Mouse (Mus musculus): ENCODE results near the gene Map3k1. TPM values are rescaled to one million over a fixed set of nuclear protein-coding genes. Genes with fewer than 3 reads are reported as not detected.

Gene Map3k1
- total RNA-seq, 2 experiments from 2014 or later: 8.8 to 11.1 TPM

GRCm38 (mm10) chr13:111786584-111786983, 22.2 kb downstream of the Map3k1 start:
- H3K27ac ChIP-seq: no peak overlapping the region
- intact Hi-C loops (cut with DNase I): loop anchor here (5.0 to 10.0 kb wide), 2 partner anchors 411 to 718 kb away; no protein-coding TSS in a partner anchor
- TF ChIP-seq CTCF (IDR thresholded peaks at IDR 0.05): no peak
- H3K4me3 ChIP-seq: no peak overlapping the region
- no peak for DNase-seq (ENCODE audit: extremely low spot score in 1 of 2, low spot score in 2 of 2)

- Histone ChIP-seq H3K27ac (no peak overlapping the region), H3K4me3 (no peak overlapping the region)
- intact Hi-C loops (cut with DNase I): loop anchor here (10.0 kb wide), 1 partner anchor 721 kb away; no protein-coding TSS in a partner anchor
- no peak for TF ChIP-seq CTCF (IDR thresholded peaks at IDR 0.05)
- DNase-seq (ENCODE audit: extremely low spot score in 1 of 2, low spot score in 2 of 2): no peak
These were observed 25.3 kb downstream of the Map3k1 start for GRCm38 (mm10) chr13:111783451-111783850.

- no peak for DNase-seq (ENCODE audit: extremely low spot score in 1 of 2, low spot score in 2 of 2)
- intact Hi-C loops (cut with DNase I): no loop called here
These were observed 29.3 kb downstream of the Map3k1 start for GRCm38 (mm10) chr13:111779471-111779870.

GRCm38 (mm10) chr13:111778606-111779005, 30.2 kb downstream of the Map3k1 start:
- Histone ChIP-seq H3K27ac (no peak overlapping the region), H3K4me3 (no peak overlapping the region)
- intact Hi-C loops (cut with DNase I): no loop called here
- DNase-seq (ENCODE audit: extremely low spot score in 1 of 2, low spot score in 2 of 2): no peak
- TF ChIP-seq CTCF (IDR thresholded peaks at IDR 0.05): no peak

More at GRCm38 (mm10) chr13:111779471-111779870, 29.3 kb downstream of the Map3k1 start:
- Histone ChIP-seq H3K4me3 (no peak overlapping the region), H3K27ac (no peak overlapping the region)
- no peak for TF ChIP-seq CTCF (IDR thresholded peaks at IDR 0.05)

GRCm38 (mm10) chr13:111777865-111778264, 30.9 kb downstream of the Map3k1 start:
- no peak for DNase-seq (ENCODE audit: extremely low spot score in 1 of 2, low spot score in 2 of 2)
- intact Hi-C loops (cut with DNase I): no loop called here
- Histone ChIP-seq H3K4me3 (no peak overlapping the region), H3K27ac (no peak overlapping the region)
- TF ChIP-seq CTCF (IDR thresholded peaks at IDR 0.05): no peak

GRCm38 (mm10) chr13:111777179-111777578, 31.6 kb downstream of the Map3k1 start:
- Histone ChIP-seq H3K4me3 (no peak overlapping the region), H3K27ac (no peak overlapping the region)
- DNase-seq (ENCODE audit: extremely low spot score in 1 of 2, low spot score in 2 of 2): no peak
- TF ChIP-seq CTCF (IDR thresholded peaks at IDR 0.05): no peak
- intact Hi-C loops (cut with DNase I): no loop called here

- Histone ChIP-seq H3K27ac (no peak overlapping the region), H3K4me3 (no peak overlapping the region)
- no peak for DNase-seq (ENCODE audit: extremely low spot score in 1 of 2, low spot score in 2 of 2)
- intact Hi-C loops (cut with DNase I): no loop called here
- TF ChIP-seq CTCF (IDR thresholded peaks at IDR 0.05): no peak
These were observed 36.7 kb downstream of the Map3k1 start for GRCm38 (mm10) chr13:111772075-111772474.

- peak; percentile 50 to 56 for DNase-seq (ENCODE audit: extremely low spot score in 1 of 2, low spot score in 2 of 2)
- intact Hi-C loops (cut with DNase I): loop anchor here (1.0 kb wide), 1 partner anchor 493 kb away; no protein-coding TSS in a partner anchor
- TF ChIP-seq CTCF (IDR thresholded peaks at IDR 0.05): peak; percentile 80
- H3K4me3 ChIP-seq: no peak overlapping the region
- no peak overlapping the region for H3K27ac ChIP-seq
These were observed 37.6 kb downstream of the Map3k1 start for GRCm38 (mm10) chr13:111771232-111771631.

- no peak overlapping the region for H3K27ac ChIP-seq
- TF ChIP-seq CTCF (IDR thresholded peaks at IDR 0.05): no peak
- H3K4me3 ChIP-seq: no peak overlapping the region
- no peak for DNase-seq (ENCODE audit: extremely low spot score in 1 of 2, low spot score in 2 of 2)
- intact Hi-C loops (cut with DNase I): loop anchor here (1.0 kb wide), 1 partner anchor 494 kb away; no protein-coding TSS in a partner anchor
These were observed 38.0 kb downstream of the Map3k1 start for GRCm38 (mm10) chr13:111770776-111771175.

GRCm38 (mm10) chr13:111762526-111762925, 46.3 kb downstream of the Map3k1 start:
- intact Hi-C loops (cut with DNase I): no loop called here
- no peak overlapping the region for H3K4me3 ChIP-seq
- no peak overlapping the region for H3K27ac ChIP-seq
- TF ChIP-seq CTCF (IDR thresholded peaks at IDR 0.05): no peak
- DNase-seq (ENCODE audit: extremely low spot score in 1 of 2, low spot score in 2 of 2): no peak

GRCm38 (mm10) chr13:111756986-111757385, 51.8 kb downstream of the Map3k1 start:
- intact Hi-C loops (cut with DNase I): no loop called here
- no peak overlapping the region for H3K4me3 ChIP-seq
- no peak overlapping the region for H3K27ac ChIP-seq
- no peak for TF ChIP-seq CTCF (IDR thresholded peaks at IDR 0.05)
- DNase-seq (ENCODE audit: extremely low spot score in 1 of 2, low spot score in 2 of 2): no peak

GRCm38 (mm10) chr13:111755937-111756336, 52.9 kb downstream of the Map3k1 start:
- DNase-seq (ENCODE audit: extremely low spot score in 1 of 2, low spot score in 2 of 2): no peak
- H3K27ac ChIP-seq: no peak overlapping the region
- intact Hi-C loops (cut with DNase I): no loop called here
- no peak for TF ChIP-seq CTCF (IDR thresholded peaks at IDR 0.05)
- H3K4me3 ChIP-seq: no peak overlapping the region

- no peak for TF ChIP-seq CTCF (IDR thresholded peaks at IDR 0.05)
- intact Hi-C loops (cut with DNase I): no loop called here
- H3K4me3 ChIP-seq: no peak overlapping the region
- H3K27ac ChIP-seq: no peak overlapping the region
- no peak for DNase-seq (ENCODE audit: extremely low spot score in 1 of 2, low spot score in 2 of 2)
These were observed 53.4 kb downstream of the Map3k1 start for GRCm38 (mm10) chr13:111755377-111755776.
